Mouse (Mus musculus): Measurements from ENCODE around the gene Folh1.
A peak's percentile ranks its signal among the peaks of the same experiment; 100 is the strongest.
"Not testable (repeated sequence)": the region's sequence is repeated elsewhere in the genome, so short reads cannot be mapped to it uniquely, and the experiment has no call there.

Gene Folh1

GRCm38 (mm10) chr7:86775617-86776325, at the start of gene Folh1:
TSS of gene Folh1 (minus strand) at chr7:86775943.
- DNase-seq = peak; percentile 9

- no peak for DNase-seq
These were observed 40.7 kb upstream of the Folh1 start for GRCm38 (mm10) chr7:86816466-86816865.

GRCm38 (mm10) chr7:86815716-86816115, 40.0 kb upstream of the Folh1 start:
- not testable (repeated sequence) for DNase-seq

- DNase-seq = not testable (repeated sequence)
These were observed 39.5 kb upstream of the Folh1 start for GRCm38 (mm10) chr7:86815241-86815640.

- no peak for DNase-seq
These were observed 19.0 kb upstream of the Folh1 start, which contains the start of gene Vmn2r77 for GRCm38 (mm10) chr7:86794727-86795126. TSS of gene Vmn2r77 (plus strand) at chr7:86795027.

GRCm38 (mm10) chr7:86771621-86772020, 4.1 kb downstream of the Folh1 start:
- DNase-seq = no peak

- DNase-seq = no peak
These were observed 11.1 kb downstream of the Folh1 start for GRCm38 (mm10) chr7:86764628-86765027.

- no peak for DNase-seq
These were observed 15.0 kb downstream of the Folh1 start for GRCm38 (mm10) chr7:86760751-86761150.

- no peak for DNase-seq
These were observed 50.7 kb downstream of the Folh1 start for GRCm38 (mm10) chr7:86725013-86725412.

- no peak for DNase-seq
These were observed 87.7 kb downstream of the Folh1 start, which contains the start of gene Olfr292 for GRCm38 (mm10) chr7:86688030-86688429. TSS of gene Olfr292 (plus strand) at chr7:86688330.
